Mouse (Mus musculus) urinary bladder, adult 2 months (tissue): ENCODE results near the gene Slc6a11. TPM values are rescaled to one million over a fixed set of nuclear protein-coding genes. Genes with fewer than 3 reads are reported as not detected.

Experiments
- DNase-seq: peaks from one replicate; pipeline ENCODE4 v3.0.0; 2022; ENCODE audit warnings: low spot score
- polyA plus RNA-seq: library from polyadenylated mRNA; depleted of rRNA; stranded (reverse); fragments of >200 nt; gene quantifications from 2 replicates; pipeline ENCODE4 v1.2.3, GENCODE M21; 2012

The Slc6a11 gene
- polyA plus RNA-seq, 1 experiment: 0.21 TPM

DNA sequence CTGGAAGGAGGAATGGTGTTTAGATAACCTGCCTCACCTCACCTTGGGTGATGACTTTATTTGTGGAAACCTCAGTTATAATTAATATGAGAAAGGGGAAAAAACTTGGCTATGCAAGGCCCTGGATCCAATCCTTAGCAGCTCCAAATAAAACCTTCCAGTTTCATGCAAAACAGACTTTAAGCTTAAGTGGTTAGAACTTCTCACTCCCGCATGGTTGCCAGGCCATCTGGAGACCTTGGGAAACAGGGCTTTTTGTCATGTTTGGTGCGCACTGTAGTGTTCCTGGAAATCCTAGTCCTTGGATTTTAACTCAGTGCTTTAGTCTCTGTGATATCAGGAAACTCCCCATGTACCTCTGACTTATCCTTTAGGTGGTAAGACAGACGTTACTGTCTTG lies 47.1 kb downstream of the Slc6a11 start:
- no peak for DNase-seq

DNA sequence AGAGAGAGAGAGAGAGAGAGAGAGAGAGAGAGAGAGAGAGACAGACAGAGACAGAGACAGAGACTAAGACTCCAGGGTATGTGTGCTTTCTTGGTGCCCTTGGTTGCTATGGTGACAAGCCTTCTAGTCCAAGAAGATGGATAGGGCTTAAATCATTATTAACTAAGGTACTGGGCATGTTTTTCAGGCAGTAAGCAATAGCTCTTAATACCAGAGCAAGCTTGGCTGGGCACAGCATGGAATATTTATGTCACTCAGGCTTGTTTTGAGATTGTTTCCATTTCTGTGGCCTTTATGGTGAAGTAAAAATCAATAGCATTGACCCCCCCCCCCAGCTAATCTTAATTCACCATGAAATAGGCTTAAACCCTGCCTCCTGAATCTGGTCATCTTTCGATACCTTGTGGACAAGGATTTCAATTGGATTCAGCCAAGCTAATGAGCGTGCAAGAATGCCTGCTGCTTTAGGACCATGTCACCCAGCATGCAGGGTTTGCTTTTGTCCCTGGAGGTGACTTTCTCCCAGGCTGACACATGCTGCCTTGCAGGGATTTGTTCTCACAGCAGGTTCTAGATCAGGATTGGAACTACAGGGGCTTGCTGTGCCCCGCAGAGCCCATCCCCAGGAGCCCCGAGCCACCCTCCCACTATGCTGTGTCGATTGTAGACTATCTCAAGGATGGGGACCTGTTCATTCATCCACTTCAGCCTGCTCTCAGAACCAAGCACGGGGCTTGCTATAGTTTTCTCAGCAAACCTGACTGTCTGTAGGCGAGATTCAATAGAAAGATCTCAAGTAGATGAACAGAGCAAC lies 51.5 kb downstream of the Slc6a11 start:
- no peak for DNase-seq

- no peak for DNase-seq
Measured at GRCm38 (mm10) chr6:114187121-114187520, 56.1 kb downstream of the Slc6a11 start.

- no peak for DNase-seq
Measured at GRCm38 (mm10) chr6:114188869-114189268, 57.8 kb downstream of the Slc6a11 start.

DNA sequence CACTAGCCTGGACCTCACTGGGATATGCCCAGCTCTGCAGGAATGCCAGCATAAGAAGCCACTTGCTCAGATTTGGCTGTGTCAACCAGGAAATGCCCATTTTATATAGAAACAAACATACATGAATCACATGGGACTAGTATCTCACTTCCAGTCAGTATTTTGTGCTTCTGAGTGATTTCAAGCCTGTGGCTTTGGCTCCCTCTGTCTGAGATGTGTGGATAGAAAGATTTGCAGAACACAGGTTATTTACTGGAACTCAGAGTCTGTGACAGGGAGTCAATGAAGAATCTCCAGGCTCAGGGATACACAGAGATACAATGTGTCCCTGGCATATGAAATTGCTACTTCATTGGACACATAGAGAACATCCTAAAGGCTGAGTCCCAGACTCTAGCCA lies 65.0 kb downstream of the Slc6a11 start:
- no peak for DNase-seq

DNA sequence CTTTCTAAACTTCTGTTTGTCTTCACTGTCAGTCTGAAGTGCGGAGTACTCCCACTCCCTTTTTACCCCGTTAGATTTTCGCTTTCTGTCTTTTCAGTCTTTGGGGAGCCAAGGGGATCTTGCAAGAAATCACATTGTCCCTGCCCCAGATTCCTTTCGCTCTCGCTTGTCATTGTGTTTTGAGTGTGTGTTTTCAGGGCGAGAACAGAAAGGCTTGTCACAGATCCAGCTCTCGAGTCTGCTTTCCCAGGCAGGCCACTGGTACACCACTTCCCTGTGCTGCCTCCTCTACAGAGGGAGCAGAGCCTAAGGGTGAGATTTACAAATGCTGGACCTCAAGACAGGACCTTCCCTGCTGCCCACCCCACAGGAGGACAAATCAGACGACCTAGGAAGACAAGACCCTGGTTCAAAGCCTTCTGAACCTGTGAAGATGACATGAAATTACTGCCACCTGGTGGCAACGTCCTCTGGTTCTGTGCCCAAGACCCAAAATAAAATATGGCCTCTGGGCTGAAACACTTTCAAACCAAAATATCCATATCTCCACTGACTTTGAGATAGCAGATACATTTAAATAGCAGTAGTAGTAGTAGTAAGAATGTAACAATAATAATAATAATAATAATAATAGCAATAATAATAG lies 68.3 kb downstream of the Slc6a11 start:
- no peak for DNase-seq

- DNase-seq: no peak
Measured at GRCm38 (mm10) chr6:114204557-114204956, 73.5 kb downstream of the Slc6a11 start.

DNA sequence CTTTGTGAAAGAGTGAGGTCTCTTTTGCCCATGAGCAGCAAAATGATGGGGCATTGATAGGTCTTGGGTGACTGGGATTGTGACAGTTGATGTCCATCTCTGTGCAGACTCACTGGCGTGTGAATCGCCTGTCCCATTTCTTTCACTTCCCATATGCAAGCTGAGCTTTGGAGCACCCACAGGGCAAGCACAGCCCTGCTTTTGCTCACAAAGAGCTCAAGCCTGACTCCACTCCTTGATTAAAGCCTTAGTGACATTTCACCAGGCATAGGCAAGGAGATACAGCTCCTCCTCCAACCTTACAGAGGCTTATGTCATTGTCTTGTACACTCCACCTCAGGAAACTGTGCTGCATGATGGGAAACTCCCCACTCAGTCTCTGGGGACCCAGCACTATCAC lies 77.3 kb downstream of the Slc6a11 start:
- DNase-seq: no peak

GRCm38 (mm10) chr6:114214393-114214792 lies 83.4 kb downstream of the Slc6a11 start:
- DNase-seq: no peak

DNA sequence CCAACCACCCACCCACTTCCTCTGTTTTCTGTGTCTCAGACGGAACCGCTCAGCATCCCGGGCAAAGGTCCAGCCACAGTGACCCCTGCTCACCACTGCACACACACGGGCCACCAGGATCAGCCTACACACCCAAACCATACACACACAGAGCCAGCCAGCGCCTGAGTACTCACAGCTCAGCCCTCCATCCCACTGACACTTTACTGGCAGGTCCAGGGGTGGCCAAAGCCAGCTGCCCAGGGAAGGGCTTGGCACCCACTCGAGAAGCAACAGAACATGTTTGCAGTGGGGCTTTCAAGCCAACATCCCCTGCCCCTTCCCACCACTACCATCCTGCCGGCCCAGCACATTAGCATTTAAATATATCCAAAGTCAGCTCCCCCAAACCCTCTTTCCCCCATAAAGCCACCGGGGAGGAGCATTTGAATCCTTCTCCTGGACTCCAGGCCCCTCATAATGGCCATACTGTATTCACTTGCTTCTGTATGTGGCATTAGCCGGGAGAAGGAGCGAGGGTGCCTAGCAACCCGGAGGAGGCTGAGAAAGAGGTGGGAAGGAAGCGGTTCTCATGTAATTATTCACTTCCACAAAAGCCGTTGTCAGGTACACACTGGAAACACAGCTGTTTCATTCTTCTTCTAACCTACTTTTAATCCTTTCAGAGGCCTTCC lies 85.8 kb downstream of the Slc6a11 start:
- no peak for DNase-seq

DNA sequence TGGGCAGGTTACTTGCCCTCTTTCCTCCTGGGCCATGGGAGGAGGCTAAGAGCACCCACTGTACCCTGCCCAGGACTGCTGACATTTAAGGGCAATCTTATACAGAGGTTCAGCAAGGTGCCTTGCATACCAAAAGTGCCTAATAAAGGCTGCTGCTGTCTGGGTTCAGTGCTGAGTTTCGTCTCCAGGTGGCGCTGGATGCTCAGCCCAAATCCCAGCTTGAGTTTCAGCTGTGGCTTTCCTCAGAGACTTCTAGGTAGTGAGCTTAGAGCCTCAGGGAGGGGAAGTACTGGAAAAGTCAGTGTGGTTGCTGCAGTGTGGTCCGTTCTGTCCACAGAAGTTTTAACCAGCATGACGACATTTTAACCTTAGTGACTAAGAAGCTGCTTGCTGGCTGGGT lies 93.4 kb downstream of the Slc6a11 start:
- DNase-seq: no peak

- DNase-seq: no peak
Measured at GRCm38 (mm10) chr6:114227378-114227777, 96.3 kb downstream of the Slc6a11 start.

- no peak for DNase-seq
Measured at GRCm38 (mm10) chr6:114228196-114228595, 97.2 kb downstream of the Slc6a11 start.

GRCm38 (mm10) chr6:114238892-114239644 lies 108.0 kb downstream of the Slc6a11 start:
- DNase-seq: no peak

DNA sequence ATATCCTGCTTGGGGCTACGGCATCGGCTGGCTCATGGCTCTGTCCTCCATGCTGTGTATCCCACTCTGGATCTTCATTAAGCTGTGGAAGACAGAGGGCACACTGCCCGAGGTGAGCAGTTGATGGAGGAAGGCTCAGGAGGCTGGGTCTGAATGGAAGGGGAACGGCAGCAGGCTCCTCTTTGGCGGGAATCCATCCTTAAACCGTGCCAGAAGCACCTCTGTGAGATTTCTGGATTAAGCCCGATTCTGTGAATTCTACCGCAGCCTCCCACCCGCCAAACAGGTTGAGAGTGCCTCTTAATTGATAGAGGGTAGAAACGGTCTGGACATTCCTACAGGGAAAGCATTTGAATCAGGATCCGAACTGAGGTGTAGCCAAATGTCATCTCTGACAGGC lies 114.6 kb downstream of the Slc6a11 start:
- no peak for DNase-seq

DNA sequence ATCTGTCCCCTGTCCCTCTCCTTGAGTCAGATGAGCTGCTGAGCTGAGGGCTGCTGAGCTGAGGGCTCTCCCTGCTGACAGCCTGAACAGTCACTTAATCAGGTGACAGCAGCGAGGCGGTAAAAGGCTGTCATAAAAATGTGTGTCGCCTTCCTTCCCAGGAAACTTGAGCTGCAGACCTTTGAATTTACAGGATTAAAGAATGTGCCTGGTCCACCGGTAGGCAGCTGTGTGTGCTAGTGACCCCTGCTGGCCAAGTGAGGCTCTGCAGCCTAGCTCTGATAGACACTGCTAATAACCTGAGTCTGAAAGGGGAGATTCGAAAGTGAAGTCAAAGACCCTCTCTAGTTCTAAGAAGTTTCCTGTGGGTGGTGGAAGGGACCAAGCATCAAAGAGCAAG lies 119.3 kb downstream of the Slc6a11 start:
- peak; percentile 52 for DNase-seq

DNA sequence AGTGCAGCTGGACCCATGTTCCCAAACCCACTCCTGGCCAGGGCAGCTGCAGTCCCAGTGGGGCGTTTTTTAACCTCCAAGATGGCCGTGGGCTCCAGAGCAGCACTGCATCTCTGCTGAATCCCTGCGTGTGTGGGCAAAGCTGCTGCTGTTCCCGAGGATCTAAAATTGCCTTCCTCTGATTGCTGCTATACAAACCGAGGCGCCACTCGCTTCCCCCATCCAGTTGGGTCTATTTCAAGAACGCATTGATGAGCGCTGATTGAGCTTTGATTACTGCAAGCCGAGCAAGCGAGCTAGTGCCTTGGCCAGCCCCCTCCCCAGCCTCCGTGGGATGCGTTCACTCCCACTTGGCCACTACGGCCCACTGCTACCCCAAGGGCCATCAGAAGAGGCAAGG lies 123.9 kb downstream of the Slc6a11 start:
- DNase-seq: no peak

DNA sequence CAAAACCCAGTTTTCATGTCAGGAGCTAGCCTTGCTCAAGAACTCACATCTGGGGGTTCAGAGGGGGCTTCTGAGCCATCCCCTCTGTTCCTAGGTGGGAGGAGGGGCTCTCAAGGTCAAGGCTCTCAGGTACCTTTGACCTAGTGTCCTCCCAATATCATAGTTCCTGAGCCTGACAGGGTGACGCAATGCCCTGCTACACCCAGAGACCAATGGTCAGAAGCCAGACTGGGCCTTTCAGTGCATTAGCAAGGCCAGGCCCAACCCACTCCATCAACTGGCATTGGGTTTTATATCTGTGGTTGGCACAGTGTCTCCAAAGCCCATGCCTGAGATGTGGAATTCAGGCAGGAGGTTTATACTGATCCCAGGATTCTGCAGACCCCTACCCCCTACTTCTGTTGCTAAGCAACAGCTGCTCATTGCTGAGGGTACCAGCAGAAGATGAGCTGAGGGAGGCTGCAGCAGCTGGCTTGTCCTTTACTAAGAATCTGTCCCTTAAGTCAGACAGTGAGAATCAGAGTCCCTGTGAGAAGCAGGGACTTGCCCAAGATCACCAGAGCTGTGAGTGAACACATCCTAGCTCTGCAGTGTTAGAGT lies 126.8 kb downstream of the Slc6a11 start:
- DNase-seq: no peak

GRCm38 (mm10) chr6:114258661-114259193 lies 127.7 kb downstream of the Slc6a11 start:
- DNase-seq: no peak

DNA sequence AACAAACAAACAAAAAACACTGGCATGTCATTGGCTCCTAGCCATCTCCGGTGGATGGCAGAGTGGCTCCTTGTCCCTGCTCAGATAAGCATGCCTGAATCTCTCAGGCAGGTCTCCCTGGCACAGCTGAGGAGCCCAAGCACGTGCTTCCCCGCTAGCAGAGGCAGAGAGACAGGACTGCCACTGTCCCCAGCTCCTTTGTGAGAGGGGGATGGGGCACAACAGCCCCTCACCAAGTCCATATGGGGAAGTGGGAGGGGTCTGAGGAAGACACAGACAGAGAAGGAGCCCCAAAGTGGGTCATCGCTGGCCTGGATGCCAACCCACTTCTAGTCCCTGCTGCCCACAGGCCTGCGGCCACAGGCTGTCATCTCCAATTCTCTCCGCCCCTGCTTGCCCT lies 130.6 kb downstream of the Slc6a11 start:
- no peak for DNase-seq

DNA sequence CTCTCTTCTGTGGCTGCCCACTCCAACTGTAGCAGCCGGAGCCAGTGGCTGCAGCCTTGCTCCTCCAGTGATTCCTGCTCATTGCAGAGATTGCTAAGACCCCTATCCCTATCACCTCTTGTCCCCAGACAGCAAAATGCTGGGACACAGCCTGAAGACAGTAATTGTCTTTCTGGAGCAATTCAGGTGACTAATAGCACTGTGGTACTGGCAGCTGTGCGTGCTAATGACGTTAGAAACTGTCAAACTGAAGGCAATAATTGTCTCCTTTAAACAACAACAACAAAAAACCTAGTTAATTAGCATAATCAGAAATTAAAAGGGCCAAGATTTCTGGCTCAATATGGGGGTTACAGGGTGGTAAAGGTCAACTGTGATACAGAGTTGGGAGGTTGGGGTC lies 133.0 kb downstream of the Slc6a11 start:
- DNase-seq: no peak
